Mouse (Mus musculus): ENCODE results near the gene Pdgfd. TPM values are rescaled to one million over a fixed set of nuclear protein-coding genes. Genes with fewer than 3 reads are reported as not detected.
"Not testable (repeated sequence)": the region's sequence is repeated elsewhere in the genome, so short reads cannot be mapped to it uniquely, and the experiment has no call there.

The Pdgfd gene
- total and polyA plus RNA-seq, 2 experiments from 2014 or later, result 6.8 to 18.4 TPM

- ATAC-seq (ENCODE audit: insufficient read depth, low read depth) (no peak), DNase-seq (ENCODE audit: low spot score) (no peak)
- no peaks in the 10 kb centered on the region for H3K27me3 ChIP-seq (ENCODE audit: control insufficient read depth, insufficient read depth, low read length)
- 82% methylated on average over 3 of the region's 3 CpGs for WGBS
- H3K4me2 ChIP-seq (ENCODE audit: low read depth, low read length), result no peak overlapping the region
- H3K27ac ChIP-seq (ENCODE audit: low read depth), result no peak overlapping the region
- no peak overlapping the region for H3K9ac ChIP-seq (replicated peaks; ENCODE audit: low read depth, low read length)
- TF ChIP-seq CTCF (IDR thresholded peaks at IDR 0.05; ENCODE audit: low read depth) (no peak), EP300 (IDR thresholded peaks at IDR 0.05; ENCODE audit: low read depth) (no peak)
- H3K4me3 ChIP-seq (ENCODE audit: low read depth, low read length), result no peak overlapping the region
- no peaks in the 10 kb centered on the region for H3K36me3 ChIP-seq (replicated peaks; ENCODE audit: control insufficient read depth, insufficient read depth, low read length)
- no peaks in the 10 kb centered on the region for H3K4me1 ChIP-seq (ENCODE audit: control insufficient read depth, insufficient read depth)
- no peaks in the 10 kb centered on the region for H3K9me3 ChIP-seq (replicated peaks; ENCODE audit: control insufficient read depth, low read length)
Observed at GRCm38 (mm10) chr9:6182307-6182923, 14.0 kb downstream of the Pdgfd start.

- Histone ChIP-seq H3K9me3 (replicated peaks; ENCODE audit: control insufficient read depth, low read length) (no peaks in the 10 kb centered on the region), H3K27me3 (ENCODE audit: control insufficient read depth, insufficient read depth, low read length) (no peaks in the 10 kb centered on the region), H3K36me3 (replicated peaks; ENCODE audit: control insufficient read depth, insufficient read depth, low read length) (no peaks in the 10 kb centered on the region), H3K4me3 (ENCODE audit: low read depth, low read length) (no peak overlapping the region), H3K9ac (replicated peaks; ENCODE audit: low read depth, low read length) (no peak overlapping the region), H3K27ac (ENCODE audit: low read depth) (no peak overlapping the region), H3K4me2 (ENCODE audit: low read depth, low read length) (no peak overlapping the region), H3K4me1 (ENCODE audit: control insufficient read depth, insufficient read depth) (no peaks in the 10 kb centered on the region)
- WGBS, result 27% methylated on average over 3 of the region's 3 CpGs
- DNase-seq (ENCODE audit: low spot score), result no peak
- no peak for TF ChIP-seq CTCF (IDR thresholded peaks at IDR 0.05; ENCODE audit: low read depth)
- no peak for TF ChIP-seq EP300 (IDR thresholded peaks at IDR 0.05; ENCODE audit: low read depth)
- no peak for ATAC-seq (ENCODE audit: insufficient read depth, low read depth)
Observed at GRCm38 (mm10) chr9:6187955-6188354, 19.6 kb downstream of the Pdgfd start.

GRCm38 (mm10) chr9:6193352-6193751 is 25.0 kb downstream of the Pdgfd start:
- TF ChIP-seq CTCF (IDR thresholded peaks at IDR 0.05; ENCODE audit: low read depth), result no peak
- TF ChIP-seq EP300 (IDR thresholded peaks at IDR 0.05; ENCODE audit: low read depth), result no peak
- H3K4me1 ChIP-seq (ENCODE audit: control insufficient read depth, insufficient read depth), result no peaks in the 10 kb centered on the region
- no peak overlapping the region for H3K4me2 ChIP-seq (ENCODE audit: low read depth, low read length)
- H3K27me3 ChIP-seq (ENCODE audit: control insufficient read depth, insufficient read depth, low read length), result no peaks in the 10 kb centered on the region
- H3K9ac ChIP-seq (replicated peaks; ENCODE audit: low read depth, low read length), result no peak overlapping the region
- H3K9me3 ChIP-seq (replicated peaks; ENCODE audit: control insufficient read depth, low read length), result no peaks in the 10 kb centered on the region
- 83% methylated on average over 1 of the region's 1 CpGs for WGBS
- DNase-seq (ENCODE audit: low spot score) (no peak), ATAC-seq (ENCODE audit: insufficient read depth, low read depth) (no peak)
- H3K4me3 ChIP-seq (ENCODE audit: low read depth, low read length), result no peak overlapping the region
- no peak overlapping the region for H3K27ac ChIP-seq (ENCODE audit: low read depth)
- no peaks in the 10 kb centered on the region for H3K36me3 ChIP-seq (replicated peaks; ENCODE audit: control insufficient read depth, insufficient read depth, low read length)

- TF ChIP-seq CTCF (IDR thresholded peaks at IDR 0.05; ENCODE audit: low read depth) (no peak), EP300 (IDR thresholded peaks at IDR 0.05; ENCODE audit: low read depth) (no peak)
- no peak for ATAC-seq (ENCODE audit: insufficient read depth, low read depth)
Observed at GRCm38 (mm10) chr9:6212862-6213261, 44.5 kb downstream of the Pdgfd start.

GRCm38 (mm10) chr9:6217505-6217904 is 49.1 kb downstream of the Pdgfd start:
- no peaks in the 10 kb centered on the region for H3K9me3 ChIP-seq (replicated peaks; ENCODE audit: control insufficient read depth, low read length)
- H3K27ac ChIP-seq (ENCODE audit: low read depth), result no peak overlapping the region
- 71% methylated on average over 1 of the region's 1 CpGs for WGBS
- TF ChIP-seq EP300 (IDR thresholded peaks at IDR 0.05; ENCODE audit: low read depth) (no peak), CTCF (IDR thresholded peaks at IDR 0.05; ENCODE audit: low read depth) (no peak)
- no peak for ATAC-seq (ENCODE audit: insufficient read depth, low read depth)
- H3K4me3 ChIP-seq (ENCODE audit: low read depth, low read length), result no peak overlapping the region
- H3K9ac ChIP-seq (replicated peaks; ENCODE audit: low read depth, low read length), result no peak overlapping the region
- H3K4me1 ChIP-seq (ENCODE audit: control insufficient read depth, insufficient read depth), result no peaks in the 10 kb centered on the region
- no peaks in the 10 kb centered on the region for H3K36me3 ChIP-seq (replicated peaks; ENCODE audit: control insufficient read depth, insufficient read depth, low read length)
- H3K4me2 ChIP-seq (ENCODE audit: low read depth, low read length), result no peak overlapping the region
- H3K27me3 ChIP-seq (ENCODE audit: control insufficient read depth, insufficient read depth, low read length), result no peaks in the 10 kb centered on the region
- DNase-seq (ENCODE audit: low spot score), result no peak

More at GRCm38 (mm10) chr9:6212862-6213261, 44.5 kb downstream of the Pdgfd start:
- Histone ChIP-seq H3K36me3 (replicated peaks; ENCODE audit: control insufficient read depth, insufficient read depth, low read length) (no peaks in the 10 kb centered on the region), H3K27me3 (ENCODE audit: control insufficient read depth, insufficient read depth, low read length) (no peaks in the 10 kb centered on the region), H3K9me3 (replicated peaks; ENCODE audit: control insufficient read depth, low read length) (no peaks in the 10 kb centered on the region), H3K27ac (ENCODE audit: low read depth) (no peak overlapping the region), H3K4me2 (ENCODE audit: low read depth, low read length) (no peak overlapping the region), H3K4me1 (ENCODE audit: control insufficient read depth, insufficient read depth) (no peaks in the 10 kb centered on the region), H3K4me3 (ENCODE audit: low read depth, low read length) (no peak overlapping the region), H3K9ac (replicated peaks; ENCODE audit: low read depth, low read length) (no peak overlapping the region)
- 56% methylated on average over 5 of the region's 5 CpGs for WGBS
- DNase-seq (ENCODE audit: low spot score), result no peak

GRCm38 (mm10) chr9:6235982-6236381 is 67.6 kb downstream of the Pdgfd start:
- WGBS, result 100% methylated on average over 1 of the region's 1 CpGs
- ATAC-seq (ENCODE audit: insufficient read depth, low read depth); H3K4me3 ChIP-seq (ENCODE audit: low read depth, low read length); H3K9ac ChIP-seq (replicated peaks; ENCODE audit: low read depth, low read length); H3K27me3 ChIP-seq (ENCODE audit: control insufficient read depth, insufficient read depth, low read length); H3K4me1 ChIP-seq (ENCODE audit: control insufficient read depth, insufficient read depth); H3K9me3 ChIP-seq (replicated peaks; ENCODE audit: control insufficient read depth, low read length); H3K27ac ChIP-seq (ENCODE audit: low read depth); H3K4me2 ChIP-seq (ENCODE audit: low read depth, low read length); H3K36me3 ChIP-seq (replicated peaks; ENCODE audit: control insufficient read depth, insufficient read depth, low read length); DNase-seq (ENCODE audit: low spot score): not testable (repeated sequence)
